Mouse (Mus musculus): ENCODE results near the gene Tmco5. TPM values are rescaled to one million over a fixed set of nuclear protein-coding genes. Genes with fewer than 3 reads are reported as not detected.
"Not testable (repeated sequence)": the region's sequence is repeated elsewhere in the genome, so short reads cannot be mapped to it uniquely, and the experiment has no call there.

Tmco5 gene
- polyA plus RNA-seq, 1 experiment, result not detected

DNA sequence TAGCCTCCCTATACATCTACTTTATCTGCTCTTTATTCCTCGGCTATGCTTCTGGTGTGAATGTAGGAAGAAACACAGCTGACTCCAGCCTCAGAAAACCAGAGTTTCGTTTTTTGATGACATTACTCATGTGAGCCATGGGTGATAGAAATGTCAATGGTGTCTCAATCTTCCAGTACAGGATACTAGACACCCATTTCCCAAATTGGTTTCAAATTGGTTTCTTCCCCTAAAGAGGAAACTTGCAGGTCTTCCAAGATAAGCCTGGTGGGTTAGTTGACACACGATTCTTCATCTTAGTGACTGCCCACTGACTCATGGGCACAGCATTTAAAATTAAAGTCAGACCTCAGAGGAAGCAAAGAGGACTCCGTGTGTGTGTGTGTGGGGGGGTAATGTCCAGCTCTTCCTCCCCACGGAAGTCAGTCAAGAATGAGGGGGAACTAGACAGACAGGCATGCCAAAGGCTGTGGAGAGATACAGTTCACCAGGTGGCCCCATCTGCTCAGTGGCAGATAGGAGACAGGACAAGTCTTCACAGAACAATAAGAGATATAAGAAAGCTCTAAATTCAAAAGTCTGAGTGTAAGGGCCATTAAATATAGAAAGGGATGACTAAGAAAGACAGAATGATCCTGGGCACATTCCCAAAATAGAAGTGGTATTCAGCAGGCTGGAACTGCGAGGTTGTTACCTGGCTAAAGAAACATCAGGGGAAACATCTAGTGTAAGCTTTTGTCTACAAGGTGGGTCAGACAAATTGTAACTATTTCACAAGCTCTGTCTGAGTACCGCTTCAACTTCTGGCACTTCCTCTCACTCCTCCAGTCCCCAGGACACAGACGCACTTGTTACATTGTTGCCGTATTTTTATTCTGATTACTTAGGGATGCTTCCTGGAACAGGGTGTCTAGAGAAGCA, 44.3 kb downstream of the Tmco5 start:
- DNase-seq (ENCODE audit: low spot score), result no peak

DNA sequence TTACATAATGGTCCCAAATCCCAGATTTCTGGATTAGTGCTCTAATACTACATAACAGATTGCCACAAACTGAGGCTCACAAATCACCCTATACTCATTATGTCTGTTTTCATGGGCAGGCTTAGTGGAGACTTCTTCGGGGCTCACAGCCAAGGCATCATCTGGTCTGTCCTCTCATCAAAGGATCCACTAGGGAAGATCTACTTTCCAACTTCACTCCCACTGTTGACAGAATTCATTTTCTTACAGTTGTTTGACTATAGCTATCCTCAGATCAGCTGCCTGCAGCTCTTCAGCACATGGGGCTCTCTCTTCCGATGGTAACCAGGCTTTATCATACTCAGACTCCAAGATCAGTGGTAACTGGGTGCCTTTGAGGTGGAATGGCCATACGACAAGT, 45.2 kb downstream of the Tmco5 start:
- DNase-seq (ENCODE audit: low spot score), result no peak

DNA sequence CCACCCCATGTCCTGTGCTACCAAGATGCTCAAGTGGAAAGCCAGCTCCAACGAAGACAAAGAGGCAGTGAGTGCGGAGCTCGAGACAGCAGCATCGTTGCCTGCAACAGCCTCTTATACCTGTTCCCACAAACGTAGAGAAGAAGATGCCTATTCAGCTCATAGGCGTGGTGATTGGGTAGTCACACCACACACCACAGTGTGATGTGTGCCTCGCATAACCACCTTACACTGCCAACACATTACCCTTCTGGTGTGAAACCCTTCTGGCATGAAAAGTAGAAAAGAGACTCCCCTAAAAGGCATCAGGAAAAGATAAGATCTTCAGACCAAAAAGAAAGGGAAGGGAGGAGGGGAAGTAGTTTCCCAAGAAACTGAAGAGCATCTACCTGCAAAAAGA, 45.8 kb downstream of the Tmco5 start:
- DNase-seq (ENCODE audit: low spot score), result no peak

DNA sequence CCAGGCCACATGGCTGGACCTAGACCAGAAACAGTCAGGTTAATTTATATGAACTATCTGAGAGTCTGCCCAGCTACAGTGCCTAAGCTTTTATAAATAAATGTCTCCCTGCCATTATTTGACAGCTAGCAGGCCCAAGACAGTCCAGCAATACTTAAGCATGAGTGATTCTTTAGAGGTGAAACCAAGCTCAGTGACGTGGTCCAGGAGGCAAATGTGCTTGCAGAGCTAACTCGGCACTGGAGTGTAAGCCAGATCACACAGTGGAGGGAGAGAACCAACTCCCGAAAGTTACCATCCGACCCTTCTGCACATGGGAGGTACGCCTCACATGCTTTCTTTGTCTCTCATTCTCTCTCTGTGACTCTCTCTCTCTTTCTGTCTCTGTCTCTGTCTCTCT, 46.7 kb downstream of the Tmco5 start:
- no peak for DNase-seq (ENCODE audit: low spot score)

DNA sequence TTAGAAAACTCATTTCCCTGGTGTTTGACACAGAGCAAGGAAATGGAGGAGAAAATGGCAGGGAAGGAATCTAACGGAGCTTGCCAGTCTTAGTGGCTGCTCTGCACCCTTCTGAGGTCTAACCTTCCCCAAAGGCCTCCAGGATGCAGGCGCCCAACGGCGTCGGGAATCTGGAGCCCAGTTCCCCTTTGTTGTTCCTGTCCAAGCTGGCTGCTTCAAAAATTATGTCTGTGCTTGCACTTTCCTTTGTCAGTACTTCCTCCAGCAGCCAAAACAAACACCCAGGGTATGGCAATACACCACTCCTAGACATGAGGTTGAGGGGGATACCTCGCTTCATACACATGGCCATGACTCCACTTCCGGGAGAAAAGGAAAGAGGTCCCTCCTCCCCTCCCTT, 53.7 kb downstream of the Tmco5 start:
- DNase-seq (ENCODE audit: low spot score), result no peak

DNA sequence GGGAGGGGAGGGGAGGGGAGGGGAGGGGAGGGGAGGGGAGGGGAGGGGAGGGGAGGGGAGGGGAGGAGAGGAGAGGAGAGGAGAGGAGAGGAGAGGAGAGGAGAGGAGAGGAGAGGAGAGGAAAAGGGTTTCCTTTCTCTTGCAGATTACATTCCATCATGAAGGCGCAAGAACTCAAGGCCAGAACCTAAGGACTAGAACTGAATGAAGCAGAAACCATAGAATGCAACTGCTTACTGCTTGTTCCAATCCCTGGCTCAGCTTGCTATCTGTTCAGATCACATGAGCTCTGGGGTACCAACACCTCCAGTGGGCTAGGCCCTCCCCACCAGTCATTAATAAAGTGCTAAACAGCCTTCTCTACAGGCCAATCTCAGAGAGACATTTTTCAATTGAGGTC, 55.7 kb downstream of the Tmco5 start:
- DNase-seq (ENCODE audit: low spot score), result not testable (repeated sequence)

DNA sequence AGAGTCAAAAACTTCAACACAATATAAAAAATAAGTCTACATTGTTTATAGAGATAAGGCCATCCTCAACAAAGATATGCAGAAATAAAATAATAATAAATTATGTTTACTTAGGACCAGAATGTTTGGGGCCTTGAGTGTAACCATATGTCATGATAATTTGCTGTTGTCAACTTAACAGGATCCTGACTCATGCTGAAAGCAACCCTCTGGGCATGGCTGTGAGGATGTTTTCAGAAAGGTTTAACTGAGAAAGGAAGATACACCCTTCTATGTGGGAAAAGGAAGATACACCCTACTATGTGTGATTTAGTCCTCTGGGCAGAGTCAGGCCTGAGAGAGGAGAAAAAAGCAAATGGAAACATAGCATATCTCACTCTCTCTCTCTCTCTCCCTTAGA, 56.3 kb downstream of the Tmco5 start:
- no peak for DNase-seq (ENCODE audit: low spot score)

DNA sequence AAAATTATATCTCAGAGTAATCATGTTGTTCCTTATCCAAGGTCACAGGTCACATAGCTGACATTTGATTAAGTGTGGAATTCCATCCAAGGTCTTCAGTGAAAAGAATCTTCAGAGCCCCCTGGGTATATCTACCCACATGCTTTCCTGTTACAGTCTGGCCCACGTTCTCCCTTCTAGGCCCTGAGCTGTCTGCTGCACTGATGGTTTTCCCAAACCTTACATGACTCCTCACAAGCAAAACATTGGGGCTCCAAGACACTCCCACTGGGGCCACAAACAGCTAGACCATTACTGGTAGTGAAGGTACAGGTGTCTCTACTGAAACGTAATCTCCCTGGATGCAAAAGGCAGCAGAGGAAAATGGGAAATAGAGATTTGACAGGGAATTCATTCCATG, 57.9 kb downstream of the Tmco5 start:
- no peak for DNase-seq (ENCODE audit: low spot score)

DNA sequence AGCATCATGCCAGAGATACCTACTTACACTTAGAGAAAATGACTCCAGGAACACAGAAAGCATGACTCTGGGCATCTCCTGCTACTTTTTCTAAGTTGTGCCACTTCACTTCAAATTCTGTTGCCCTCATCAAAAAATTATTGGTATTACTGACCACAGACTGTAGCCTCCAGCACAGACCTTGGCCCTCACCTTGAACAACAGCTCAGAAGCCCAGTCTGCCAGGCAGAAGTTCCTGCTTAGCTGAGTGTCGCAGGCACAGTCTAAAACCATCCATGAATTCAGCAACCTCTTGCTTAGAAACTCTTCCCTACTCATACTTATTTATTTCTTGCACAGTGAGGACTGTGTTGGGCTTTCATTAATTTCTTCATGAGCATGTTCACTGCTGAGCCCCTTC, 58.7 kb downstream of the Tmco5 start:
- no peak for DNase-seq (ENCODE audit: low spot score)

DNA sequence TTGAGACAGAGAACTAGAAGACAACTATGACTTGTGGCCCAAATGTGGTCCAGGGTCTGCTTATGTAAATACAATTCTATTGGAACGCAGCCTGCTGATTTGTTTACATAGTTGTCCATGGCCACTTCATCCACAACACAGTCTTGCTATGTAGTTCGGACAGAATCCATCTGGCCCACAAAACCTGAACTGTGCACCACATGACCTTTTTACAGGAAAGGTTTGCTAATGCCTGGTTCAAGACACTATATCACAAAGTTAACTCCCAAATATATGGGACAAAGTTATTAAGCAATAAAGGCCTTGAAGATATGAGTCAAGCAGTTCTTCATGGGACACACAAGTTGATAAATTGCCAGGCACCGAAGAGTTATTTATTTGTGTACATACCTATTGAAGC, 63.3 kb downstream of the Tmco5 start:
- no peak for DNase-seq (ENCODE audit: low spot score)

Other genes with a start within 250 kb of the Tmco5 start
- gene Spred1, start 242.7 kb downstream of the Tmco5 start, polyA plus RNA-seq (2012; rRNA removed), result 12.5 and 15.9 TPM in 2 replicates